Mouse (Mus musculus) midbrain, embryonic 14.5 days (tissue): ENCODE results near the gene Dok5. TPM values are rescaled to one million over a fixed set of nuclear protein-coding genes. Genes with fewer than 3 reads are reported as not detected.

ENCODE experiments used
- ATAC-seq: fragments of 200-750 bp; cut with Nextera tagmentation; 2 replicates; pipeline ENCODE4 v1.8.0; 2017; ENCODE audit warnings: moderate number of reproducible peaks, moderate library complexity; ENCODE audit not compliant: low FRiP score, low TSS enrichment
- DNase-seq: peaks from one replicate; pipeline ENCODE4 v3.0.0-alpha.2; 2015
- H3K27ac ChIP-seq: fragments of 300-500 bp; sonication (generic); replicated peaks from 2 replicates; pipeline ENCODE4 v1.5.1; 2014; ENCODE audit warnings: mild to moderate bottlenecking, low read depth, low read length, moderate library complexity
- H3K27me3 ChIP-seq: fragments of 300-500 bp; sonication (generic); 2 replicates; pipeline ENCODE4 v1.6.1; 2014; ENCODE audit warnings: low read length, control low read depth, mixed read lengths; ENCODE audit not compliant: control insufficient read depth, insufficient read depth
- H3K36me3 ChIP-seq: fragments of 300-500 bp; sonication (generic); 2 replicates; pipeline ENCODE4 v1.6.1; 2014; ENCODE audit warnings: low read length, control low read depth; ENCODE audit not compliant: control insufficient read depth, insufficient read depth
- H3K4me1 ChIP-seq: fragments of 300-500 bp; sonication (generic); 2 replicates; pipeline ENCODE4 v1.6.1; 2014; ENCODE audit warnings: mild to moderate bottlenecking, antibody characterized with exemption, low read length, control low read depth; ENCODE audit not compliant: control insufficient read depth, insufficient read depth
- H3K4me2 ChIP-seq: fragments of 300-500 bp; sonication (generic); 2 replicates; pipeline ENCODE4 v1.6.1; 2014; ENCODE audit warnings: mild to moderate bottlenecking, low read length, moderate library complexity
- H3K4me3 ChIP-seq: fragments of 300-500 bp; sonication (generic); replicated peaks from 2 replicates; pipeline ENCODE4 v1.5.1; 2014; ENCODE audit warnings: low read depth, low read length
- H3K9ac ChIP-seq: fragments of 300-500 bp; sonication (generic); replicated peaks from 2 replicates; pipeline ENCODE4 v1.6.1; 2014; ENCODE audit warnings: mild to moderate bottlenecking, low read length, moderate library complexity
- H3K9me3 ChIP-seq: fragments of 300-500 bp; sonication (generic); 2 replicates; pipeline ENCODE4 v1.6.1; 2016; ENCODE audit warnings: low read length, control low read depth, mixed read lengths; ENCODE audit not compliant: control insufficient read depth
- WGBS: fragments of 180-500 bp; shearing (Covaris S2); extraction: QIAGEN DNeasy Blood & Tissue Kit; methylation state at CpG from one replicate; pipeline ENCODE4 v1.1.7; 2014; 5-methylcytosine and 5-hydroxymethylcytosine counted together
- polyA plus RNA-seq: library from polyadenylated mRNA; unstranded; fragments of >200 nt; fragmentation: Nextera tagmentation; extraction: Ambion mirVana; gene quantifications from 2 replicates; pipeline ENCODE4 v1.2.1, GENCODE M21; 2014

The Dok5 gene
- polyA plus RNA-seq, 1 experiment from 2014 or later = 43.0 TPM

DNA sequence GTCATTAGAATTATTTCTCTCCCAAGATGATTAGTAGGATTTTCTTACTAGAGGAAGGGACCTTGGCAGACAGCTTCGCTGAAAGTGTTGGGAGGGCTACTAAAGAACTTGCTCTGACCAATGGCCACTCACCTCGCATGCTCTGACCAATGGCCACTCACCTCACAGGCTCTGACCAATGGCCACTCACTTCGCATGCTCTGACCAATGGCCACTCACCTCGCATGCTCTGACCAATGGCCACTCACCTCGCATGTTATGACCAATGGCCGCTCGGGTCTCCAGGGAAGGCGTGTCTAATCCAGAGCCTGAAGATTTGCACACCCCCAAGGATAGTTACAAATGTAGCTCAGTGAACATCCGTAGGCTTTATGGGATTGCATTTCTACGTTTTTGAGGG, 131.6 kb downstream of the Dok5 start:
- H3K27ac ChIP-seq = no peak overlapping the region
- no peak overlapping the region for H3K9ac ChIP-seq
- ATAC-seq = no peak
- H3K36me3 ChIP-seq = no peaks in the 10 kb centered on the region
- WGBS = 95% methylated on average over 10 of the region's 10 CpGs
- no peaks in the 10 kb centered on the region for H3K27me3 ChIP-seq
- no peaks in the 10 kb centered on the region for H3K4me1 ChIP-seq
- no peak overlapping the region for H3K4me2 ChIP-seq
- H3K9me3 ChIP-seq = no peaks in the 10 kb centered on the region
- no peak for DNase-seq
- no peak overlapping the region for H3K4me3 ChIP-seq

DNA sequence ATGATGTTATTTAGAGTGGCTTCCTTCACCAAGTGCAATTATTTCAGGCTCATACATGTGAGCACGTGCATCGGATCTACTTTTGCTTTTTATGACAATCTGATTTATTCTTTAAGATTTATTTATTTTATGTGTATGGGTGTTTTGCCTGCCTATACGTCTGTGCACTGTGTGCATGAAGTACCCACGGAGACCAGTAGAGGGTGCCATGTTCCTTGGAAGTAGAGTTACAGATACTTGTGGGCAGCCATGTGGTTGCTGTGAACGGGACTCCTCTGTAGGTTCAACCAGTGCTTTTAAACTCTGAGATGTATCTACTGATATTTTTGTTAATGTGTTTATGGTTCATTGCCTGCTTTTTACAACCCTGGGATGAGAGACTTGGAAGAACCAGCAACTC, 132.4 kb downstream of the Dok5 start:
- no peak for ATAC-seq
- H3K4me2 ChIP-seq = no peak overlapping the region
- H3K4me1 ChIP-seq = no peaks in the 10 kb centered on the region
- H3K9ac ChIP-seq = no peak overlapping the region
- no peaks in the 10 kb centered on the region for H3K9me3 ChIP-seq
- no peaks in the 10 kb centered on the region for H3K36me3 ChIP-seq
- H3K27me3 ChIP-seq = no peaks in the 10 kb centered on the region
- no peak overlapping the region for H3K4me3 ChIP-seq
- WGBS = 89% methylated on average over 5 of the region's 5 CpGs
- DNase-seq = no peak
- no peak overlapping the region for H3K27ac ChIP-seq

DNA sequence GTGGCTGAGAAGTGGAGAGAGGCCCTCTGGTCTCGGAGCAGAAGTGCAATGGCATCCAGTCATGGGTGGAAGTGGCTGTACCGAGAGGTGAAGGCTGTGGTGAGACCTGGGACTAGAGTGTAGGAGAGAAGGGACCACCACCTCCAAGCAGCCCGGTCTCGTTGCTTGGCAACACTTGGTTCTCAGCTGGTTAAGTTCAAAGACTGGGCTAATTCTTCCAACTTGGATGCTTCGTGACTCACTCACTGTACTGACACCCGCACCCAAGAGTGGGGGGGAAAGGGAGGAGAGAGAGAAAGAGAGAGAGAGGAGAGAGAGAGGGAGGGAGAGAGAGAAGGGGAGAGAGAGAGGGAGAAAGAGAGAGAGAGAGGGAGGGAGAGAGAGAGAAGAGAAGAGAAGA, 133.2 kb downstream of the Dok5 start:
- ATAC-seq = no peak
- Histone ChIP-seq H3K4me3 (no peak overlapping the region), H3K36me3 (no peaks in the 10 kb centered on the region), H3K27me3 (no peaks in the 10 kb centered on the region), H3K27ac (no peak overlapping the region), H3K9me3 (no peaks in the 10 kb centered on the region), H3K4me1 (no peaks in the 10 kb centered on the region), H3K4me2 (no peak overlapping the region), H3K9ac (no peak overlapping the region)
- DNase-seq = no peak
- 79% methylated on average over 6 of the region's 6 CpGs for WGBS

DNA sequence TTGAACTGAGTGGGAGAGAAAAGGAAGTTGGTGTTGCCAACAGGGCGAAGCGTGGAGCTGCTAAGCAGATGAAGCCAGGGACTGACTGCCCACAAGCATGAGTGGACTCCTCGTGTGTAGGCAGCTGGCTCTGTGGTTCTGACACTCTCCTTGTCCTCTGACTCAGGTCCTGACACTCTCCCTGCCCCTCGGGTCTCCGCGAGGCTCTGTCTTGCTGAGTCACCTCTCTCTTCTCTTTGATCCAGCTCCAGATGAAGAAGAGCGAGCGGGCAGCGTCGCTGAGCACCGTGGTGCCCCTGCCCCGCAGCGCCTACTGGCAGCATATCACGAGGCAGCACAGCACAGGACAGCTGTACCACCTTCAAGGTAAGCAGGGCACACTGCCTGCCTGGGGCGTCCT, 139.0 kb downstream of the Dok5 start:
- Histone ChIP-seq H3K9ac (no peak overlapping the region), H3K27me3 (no peaks in the 10 kb centered on the region), H3K27ac (no peak overlapping the region), H3K4me3 (no peak overlapping the region), H3K36me3 (no peaks in the 10 kb centered on the region), H3K4me2 (no peak overlapping the region), H3K4me1 (no peaks in the 10 kb centered on the region), H3K9me3 (no peaks in the 10 kb centered on the region)
- 90% methylated on average over 15 of the region's 15 CpGs for WGBS
- ATAC-seq = no peak
- no peak for DNase-seq

DNA sequence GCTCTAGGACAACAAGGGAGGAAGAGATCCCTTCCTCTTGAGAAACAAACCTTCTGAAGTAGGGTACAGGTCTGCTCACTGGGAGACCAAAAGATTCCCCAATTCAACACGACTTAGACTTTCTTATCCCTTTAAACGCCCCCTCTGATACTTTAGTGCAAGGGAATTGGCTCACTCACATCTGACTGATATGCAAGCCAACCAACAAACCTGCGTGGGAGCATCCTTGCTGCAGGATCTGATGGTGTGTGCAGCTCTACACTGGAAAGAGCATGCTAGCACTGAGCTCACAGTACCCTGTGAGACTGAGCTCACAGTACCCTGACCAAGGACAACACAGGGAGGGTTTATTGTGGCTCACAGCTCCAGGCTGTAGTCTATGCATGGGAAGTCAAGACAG, 139.9 kb downstream of the Dok5 start:
- 93% methylated on average over 3 of the region's 3 CpGs for WGBS
- no peak overlapping the region for H3K4me3 ChIP-seq
- ATAC-seq = no peak

DNA sequence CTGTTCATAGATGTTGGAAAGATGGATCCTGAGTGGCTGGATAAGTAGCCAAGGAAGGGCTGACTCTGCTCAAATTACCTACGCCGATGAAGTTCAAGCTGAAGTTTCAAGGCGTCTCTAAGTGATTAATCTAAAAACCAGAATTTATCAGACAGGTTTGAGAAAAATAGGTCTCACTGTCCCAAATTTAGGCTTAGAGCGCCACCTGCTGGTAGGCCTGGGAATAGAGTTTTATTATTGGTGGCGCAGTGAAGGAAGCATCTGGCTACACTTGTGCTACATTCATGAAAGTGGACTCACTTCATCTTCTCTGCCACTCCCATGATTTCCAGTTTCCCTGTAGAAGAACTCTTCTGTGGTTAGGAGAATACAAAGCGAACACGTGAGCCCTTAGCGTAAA, 141.8 kb downstream of the Dok5 start:
- Histone ChIP-seq H3K9me3 (no peaks in the 10 kb centered on the region), H3K4me1 (no peaks in the 10 kb centered on the region), H3K27me3 (no peaks in the 10 kb centered on the region), H3K4me2 (no peak overlapping the region), H3K27ac (no peak overlapping the region), H3K4me3 (no peak overlapping the region), H3K36me3 (no peaks in the 10 kb centered on the region), H3K9ac (no peak overlapping the region)
- WGBS = 12% methylated on average over 8 of the region's 8 CpGs
- DNase-seq = peak; percentile 92
- ATAC-seq = no peak

More for the DNA sequence above, 139.9 kb downstream of the Dok5 start:
- DNase-seq = no peak
- no peaks in the 10 kb centered on the region for H3K4me1 ChIP-seq
- H3K27ac ChIP-seq = no peak overlapping the region
- H3K9me3 ChIP-seq = no peaks in the 10 kb centered on the region
- H3K27me3 ChIP-seq = no peaks in the 10 kb centered on the region
- H3K36me3 ChIP-seq = no peaks in the 10 kb centered on the region
- H3K4me2 ChIP-seq = no peak overlapping the region
- H3K9ac ChIP-seq = no peak overlapping the region

DNA sequence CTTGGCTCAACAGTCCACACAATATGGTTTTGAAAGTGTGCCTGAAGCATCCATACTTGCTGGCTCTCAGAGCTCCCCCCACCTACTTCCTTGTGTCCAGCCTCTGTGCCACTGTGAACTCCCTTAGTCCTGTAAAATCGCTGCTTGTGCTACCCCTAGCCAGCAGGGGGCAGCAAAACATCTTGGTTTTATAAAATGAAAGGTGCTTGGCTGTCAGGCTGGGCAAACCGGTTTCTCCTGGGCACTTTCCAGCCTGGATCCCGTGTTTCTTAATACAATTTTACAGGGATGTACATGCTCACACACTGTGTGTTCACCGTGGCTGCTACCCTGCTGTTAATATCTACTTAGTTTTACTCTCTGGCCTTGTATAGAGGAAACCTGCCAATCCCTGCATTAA, 145.9 kb downstream of the Dok5 start:
- no peaks in the 10 kb centered on the region for H3K9me3 ChIP-seq
- ATAC-seq = peak; percentile 43; the same call in 1 of the 2 replicates
- H3K4me3 ChIP-seq = no peak overlapping the region
- peaks cover 9% of the 10 kb centered on the region; the same call in 1 of the 2 replicates for H3K4me1 ChIP-seq
- WGBS = 2% methylated on average over 4 of the region's 4 CpGs
- H3K36me3 ChIP-seq = no peaks in the 10 kb centered on the region
- no peak overlapping the region for H3K27ac ChIP-seq
- peak; percentile 97 for DNase-seq
- no peak overlapping the region for H3K9ac ChIP-seq
- no peaks in the 10 kb centered on the region for H3K27me3 ChIP-seq
- H3K4me2 ChIP-seq = no peak overlapping the region

DNA sequence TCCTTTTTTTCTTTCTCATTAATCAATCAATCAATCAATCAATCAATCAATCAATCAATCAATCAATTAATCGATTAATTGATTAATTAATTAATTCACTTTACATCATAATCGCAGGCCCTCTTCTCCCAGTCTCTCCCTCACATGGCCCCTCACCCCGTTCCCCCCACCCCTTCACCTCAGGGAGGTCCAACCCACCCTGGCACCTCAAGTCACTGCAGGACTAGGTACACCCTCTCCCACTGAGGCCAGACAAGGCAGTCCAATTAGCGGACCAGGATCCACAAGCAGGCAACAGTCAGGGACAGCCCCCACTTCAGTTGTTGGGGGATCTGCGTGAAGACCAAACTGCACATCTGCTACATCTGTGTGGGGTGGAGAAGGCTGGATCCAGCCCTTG, 146.3 kb downstream of the Dok5 start:
- ATAC-seq = no peak

DNA sequence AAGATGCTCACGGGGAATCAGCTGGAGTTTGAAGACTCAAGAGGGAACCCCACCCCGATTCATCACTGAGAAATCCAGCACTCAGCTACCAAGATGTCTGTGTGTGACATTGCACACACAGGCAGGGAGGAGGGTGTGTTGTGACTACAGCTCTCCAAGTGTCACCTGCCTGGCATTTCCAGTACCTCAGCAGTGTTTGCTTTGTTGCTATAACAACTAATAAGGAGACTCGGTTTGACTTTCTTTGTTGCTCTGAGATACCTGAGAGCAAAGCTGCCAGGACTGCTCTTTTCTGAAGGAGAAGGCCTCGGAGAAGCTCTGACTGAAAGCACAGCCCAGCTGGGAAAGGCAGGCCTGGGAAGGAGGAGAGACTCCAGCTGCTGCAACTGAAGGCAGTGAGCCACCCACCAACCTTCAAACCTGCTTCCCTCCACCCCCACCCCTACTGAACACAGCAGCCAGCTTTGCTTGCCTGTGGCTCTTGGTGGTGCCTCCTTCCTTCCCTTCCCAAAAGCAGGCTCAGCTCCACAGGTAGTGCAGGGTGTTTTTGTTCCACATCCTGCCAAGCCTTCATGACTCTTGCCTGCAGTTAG, 152.7 kb downstream of the Dok5 start:
- H3K9me3 ChIP-seq = no peaks in the 10 kb centered on the region
- 66% methylated on average over 4 of the region's 4 CpGs for WGBS
- H3K27ac ChIP-seq = no peak overlapping the region
- no peaks in the 10 kb centered on the region for H3K36me3 ChIP-seq
- H3K4me1 ChIP-seq = peaks cover 4% of the 10 kb centered on the region; the same call in 1 of the 2 replicates
- no peaks in the 10 kb centered on the region for H3K27me3 ChIP-seq
- ATAC-seq (no peak), DNase-seq (no peak)
- H3K4me2 ChIP-seq = no peak overlapping the region
- no peak overlapping the region for H3K9ac ChIP-seq
- H3K4me3 ChIP-seq = no peak overlapping the region

More for the DNA sequence above, 146.3 kb downstream of the Dok5 start:
- Histone ChIP-seq H3K27ac (no peak overlapping the region), H3K4me1 (peaks cover 9% of the 10 kb centered on the region; the same call in 1 of the 2 replicates), H3K9me3 (no peaks in the 10 kb centered on the region), H3K4me2 (no peak overlapping the region), H3K9ac (no peak overlapping the region), H3K27me3 (no peaks in the 10 kb centered on the region), H3K36me3 (no peaks in the 10 kb centered on the region), H3K4me3 (no peak overlapping the region)
- no peak for DNase-seq
- WGBS = 63% methylated on average over 5 of the region's 5 CpGs
